Mouse (Mus musculus) cerebellum, adult 18-20 months (tissue): ENCODE measurements around the gene Wfikkn1.
A peak's percentile ranks its signal among the peaks of the same experiment; 100 is the strongest.

ENCODE experiments used
- DNase-seq, 2 experiments: peaks; one replicate each; pipeline ENCODE4 v3.0.0; 2021

Wfikkn1 gene

DNA sequence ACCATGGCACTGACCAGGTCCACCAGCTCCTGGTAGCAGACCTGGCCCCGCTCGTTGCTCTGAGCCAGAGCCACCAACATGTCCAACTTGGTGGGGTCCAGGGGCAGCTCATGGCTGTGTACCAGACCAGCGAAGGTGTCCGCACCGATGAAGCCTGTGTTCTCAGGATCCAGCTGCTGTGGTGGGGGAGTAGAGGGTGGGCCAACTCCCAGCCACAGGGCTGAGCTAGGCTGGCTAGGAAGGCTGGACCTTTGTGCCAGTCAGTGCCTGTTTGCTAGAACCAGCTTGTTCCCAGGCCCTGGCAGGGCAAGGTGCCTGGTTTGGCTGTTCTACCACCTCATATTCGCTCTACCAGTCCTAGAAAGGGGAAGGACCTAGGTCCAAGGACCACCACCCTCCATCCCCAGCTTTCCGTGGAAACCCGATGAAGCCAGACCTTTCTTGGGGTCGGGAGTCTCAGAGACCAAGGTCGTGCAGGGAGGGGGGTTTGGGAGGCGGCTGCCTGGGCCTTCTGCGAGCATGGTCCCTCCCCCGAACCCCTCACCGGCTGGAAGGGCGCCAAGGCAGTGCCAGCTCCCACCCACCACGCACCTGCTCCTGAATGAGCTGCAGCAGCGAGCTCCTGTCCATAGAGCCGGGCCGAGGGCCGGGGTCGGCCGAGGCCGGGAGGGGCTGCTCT lies 44.1 kb downstream of the Wfikkn1 start:
- DNase-seq, result no peak

GRCm38 (mm10) chr17:25835816-25836215 lies 44.8 kb downstream of the Wfikkn1 start:
- DNase-seq, result peak in 1 of 2 experiments; percentile 42

DNA sequence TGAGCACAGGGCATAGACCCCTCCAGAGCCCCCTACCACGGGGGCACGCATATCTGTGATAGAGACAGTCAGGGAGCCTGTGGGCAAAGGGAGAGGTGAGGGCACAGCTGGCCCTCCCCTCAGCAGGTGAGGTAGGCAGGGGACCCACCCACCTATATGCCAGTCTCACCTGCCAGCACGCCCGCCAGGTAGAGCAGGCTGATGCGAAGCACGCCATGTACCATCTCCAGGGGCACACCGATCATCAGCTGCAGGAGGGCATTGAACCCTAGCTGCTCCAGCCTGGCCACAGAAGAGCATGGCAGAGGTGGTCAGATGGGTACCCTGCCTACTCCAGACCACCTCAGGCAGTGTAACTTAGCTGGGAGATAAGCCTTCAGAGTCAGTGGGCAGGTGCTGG lies 45.4 kb downstream of the Wfikkn1 start:
- peak in 1 of 2 experiments; percentile 25 for DNase-seq

DNA sequence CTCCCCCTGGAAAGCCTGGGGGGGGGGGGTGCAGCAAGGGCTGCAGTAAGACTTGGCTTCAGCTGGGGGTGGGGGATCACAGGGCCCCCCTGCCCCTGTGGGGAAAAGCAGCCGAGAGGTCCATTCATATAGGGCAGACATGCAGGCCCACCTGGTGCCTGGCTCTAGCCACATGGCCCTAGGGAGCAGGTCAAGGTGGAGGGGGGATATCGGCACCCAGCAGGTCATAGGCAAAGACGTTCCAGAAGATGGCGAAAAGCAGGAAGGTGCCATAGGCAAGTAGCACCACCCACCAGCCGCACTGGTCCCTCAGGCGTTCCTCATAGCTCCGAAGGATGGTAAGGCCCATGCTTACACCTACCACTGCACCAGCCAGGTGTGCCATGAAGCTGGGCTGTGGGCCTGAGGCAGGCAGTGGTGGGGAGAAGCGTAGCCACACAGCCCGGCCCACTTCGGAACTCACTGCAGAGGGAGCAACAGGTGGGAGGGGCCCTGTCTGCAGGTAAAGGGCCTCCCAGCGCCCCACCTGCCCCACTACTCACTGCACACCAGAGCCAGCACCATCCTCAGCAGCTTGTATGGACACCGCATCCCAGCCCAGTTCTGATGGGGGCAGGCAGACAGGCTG lies 45.9 kb downstream of the Wfikkn1 start:
- peak in 1 of 2 experiments; percentile 46 for DNase-seq

- peak in 1 of 2 experiments; percentile 34 for DNase-seq
Observed at GRCm38 (mm10) chr17:25833961-25834594, 46.6 kb downstream of the Wfikkn1 start.

- DNase-seq, result peak; percentile 85 to 90
Observed at GRCm38 (mm10) chr17:25833291-25833663, 47.4 kb downstream of the Wfikkn1 start, which contains the start of gene Stub1. Stub1 (minus strand) TSS chr17:25833404.

DNA sequence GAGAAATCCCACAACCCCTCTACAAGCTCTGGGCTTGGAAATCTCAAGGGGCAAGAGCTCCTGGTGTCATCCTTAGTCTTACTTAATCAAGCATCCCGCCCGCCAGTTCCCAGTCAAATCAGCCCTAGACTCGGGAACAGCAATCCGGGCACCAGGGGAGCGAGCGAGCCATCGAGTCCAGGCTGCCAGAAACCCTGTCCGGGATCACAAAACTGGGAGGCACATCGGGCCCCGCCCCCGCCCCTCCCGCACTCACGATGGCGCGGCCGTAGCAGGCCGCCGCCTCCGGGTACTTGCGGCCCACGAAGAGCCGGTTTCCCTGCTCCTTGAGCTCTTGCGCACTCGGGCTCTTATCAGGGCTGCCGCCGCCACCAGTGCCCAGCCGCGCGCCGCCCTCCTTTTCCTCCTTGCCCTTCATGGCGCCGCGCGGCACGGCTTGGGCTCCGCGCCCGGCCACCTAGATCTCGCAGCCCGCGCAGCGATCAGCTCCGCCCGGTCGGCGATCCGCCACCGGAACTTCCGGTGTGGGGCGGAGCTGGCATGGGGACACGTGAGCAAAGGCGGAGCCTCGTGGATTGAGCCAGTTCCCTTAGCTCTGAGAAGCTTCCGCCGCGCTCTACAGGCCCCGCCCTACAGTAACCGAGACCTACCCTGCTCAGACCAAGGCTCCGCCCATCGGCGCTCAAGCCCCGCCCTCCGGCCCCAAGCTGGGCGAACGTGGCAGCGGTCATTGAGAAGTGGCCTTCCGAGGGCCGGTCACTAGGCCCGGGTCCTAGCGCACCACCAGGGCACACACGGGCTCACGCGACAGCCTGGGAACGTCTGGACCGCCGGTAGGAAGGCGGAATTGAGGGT lies 48.0 kb downstream of the Wfikkn1 start:
- peak; percentile 99 for DNase-seq

DNA sequence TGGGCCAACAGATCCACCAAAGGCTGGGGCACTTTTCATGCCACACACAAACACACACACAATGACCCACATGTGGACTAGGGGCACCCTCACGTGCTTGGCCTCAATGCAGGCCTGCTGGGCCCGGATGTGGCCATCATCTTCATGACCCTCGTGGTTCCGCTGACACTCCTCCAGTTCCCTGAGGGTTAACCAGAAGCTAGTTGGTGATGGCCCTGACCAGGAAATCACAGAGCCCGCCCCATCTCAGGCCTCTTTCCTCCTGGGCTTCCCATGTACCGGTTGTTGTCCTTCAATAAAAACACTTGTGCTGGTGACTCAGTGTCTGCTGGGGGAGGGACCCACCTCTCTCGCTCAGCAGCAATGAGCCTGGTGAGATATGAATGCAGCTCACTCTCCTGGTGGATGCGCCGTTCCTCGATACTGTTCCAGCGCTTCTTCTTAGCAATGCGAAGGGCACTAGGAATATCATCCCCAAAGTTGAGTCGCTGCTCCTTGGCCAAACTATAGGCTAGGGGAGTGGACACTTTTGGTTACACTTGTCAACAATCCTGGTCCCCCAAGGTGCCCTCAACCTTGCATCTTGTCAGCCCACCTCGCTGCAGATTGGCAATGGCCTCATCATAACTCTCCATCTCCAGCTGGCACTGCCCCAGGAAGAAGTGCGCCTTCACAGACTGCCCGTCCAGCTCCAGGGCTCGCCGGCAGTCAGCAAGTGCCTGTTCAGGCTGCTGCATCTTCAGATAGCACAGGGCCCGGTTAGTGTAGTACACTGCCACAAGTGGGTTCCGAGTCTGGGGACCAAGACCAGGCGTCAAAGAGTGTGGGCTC lies 49.0 kb downstream of the Wfikkn1 start:
- DNase-seq, result peak; percentile 53 to 60

GRCm38 (mm10) chr17:25830806-25831431 lies 49.7 kb downstream of the Wfikkn1 start:
- DNase-seq, result no peak

- DNase-seq, result no peak
Observed at GRCm38 (mm10) chr17:25830200-25830753, 50.4 kb downstream of the Wfikkn1 start.

- peak in 1 of 2 experiments; percentile 26 for DNase-seq
Observed at GRCm38 (mm10) chr17:25829558-25830017, 51.1 kb downstream of the Wfikkn1 start.

DNA sequence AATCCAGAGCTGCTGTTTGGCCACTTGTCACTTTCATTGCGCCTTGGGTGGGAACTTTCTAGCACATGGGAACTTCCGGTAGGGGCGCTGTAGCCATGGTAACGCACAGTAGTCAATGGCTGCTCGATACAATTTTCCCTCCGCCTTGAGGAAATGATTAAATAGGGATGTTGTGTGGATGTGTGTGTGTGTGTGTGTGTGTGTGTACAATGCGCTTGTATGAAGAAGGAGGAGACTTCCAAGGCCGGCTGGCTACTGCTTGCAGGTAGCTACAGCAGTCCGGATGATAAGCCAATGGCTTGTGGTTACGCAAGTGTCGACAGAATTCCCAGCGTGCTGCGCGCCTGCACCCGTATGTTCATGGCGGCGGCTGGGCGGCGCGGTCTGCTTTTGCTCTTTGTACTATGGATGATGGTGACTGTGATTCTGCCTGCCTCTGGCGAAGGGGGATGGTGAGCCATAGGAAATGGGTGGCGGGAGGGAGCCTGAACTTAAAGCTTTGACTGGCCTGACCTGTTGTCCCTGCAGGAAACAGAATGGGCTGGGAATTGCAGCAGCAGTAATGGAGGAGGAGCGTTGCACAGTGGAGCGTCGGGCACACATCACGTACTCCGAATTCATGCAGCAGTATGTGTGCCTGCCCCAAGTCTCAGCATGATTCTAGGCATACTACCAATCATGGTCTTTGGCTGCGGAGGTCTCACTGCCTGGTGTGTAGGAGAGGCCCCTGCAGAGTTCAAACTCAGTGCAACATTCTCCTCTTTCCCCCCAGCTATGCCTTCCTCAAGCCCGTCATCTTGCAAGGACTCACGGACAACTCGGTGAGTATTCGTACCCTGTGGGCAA lies 51.7 kb downstream of the Wfikkn1 start, which contains the start of gene Jmjd8:
Gene Jmjd8 (plus strand): TSS at position 156 of the 846 bp plus-strand sequence.
- DNase-seq, result peak; percentile 86 to 87

DNA sequence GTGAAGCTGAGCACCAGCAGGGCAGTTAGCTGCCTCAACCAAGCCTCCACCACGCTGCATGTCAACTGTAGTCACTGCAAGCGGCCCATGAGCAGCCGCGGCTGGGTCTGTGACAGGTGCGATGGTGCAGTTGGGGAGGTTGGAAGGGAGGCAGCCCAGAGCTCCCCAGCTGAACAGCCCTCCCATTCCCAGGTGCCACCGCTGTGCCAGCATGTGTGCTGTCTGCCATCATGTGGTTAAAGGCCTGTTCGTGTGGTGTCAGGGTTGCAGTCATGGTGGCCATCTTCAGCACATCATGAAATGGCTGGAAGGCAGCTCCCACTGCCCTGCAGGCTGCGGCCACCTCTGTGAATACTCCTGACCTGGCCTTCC lies 52.4 kb downstream of the Wfikkn1 start:
- peak in 1 of 2 experiments; percentile 25 for DNase-seq
